Mouse (Mus musculus): ENCODE results near the gene Lclat1. TPM values are rescaled to one million over a fixed set of nuclear protein-coding genes. Genes with fewer than 3 reads are reported as not detected.
"Not testable (repeated sequence)": the region's sequence is repeated elsewhere in the genome, so short reads cannot be mapped to it uniquely, and the experiment has no call there.

Lclat1 gene
- polyA plus RNA-seq, 1 experiment = 0.46 TPM

GRCm38 (mm10) chr17:73255801-73256200 is 148.0 kb downstream of the Lclat1 start:
- peaks cover 45% of the 10 kb centered on the region for H3K4me1 ChIP-seq
- H3K27me3 ChIP-seq (replicated peaks) = peaks cover 12% of the 10 kb centered on the region
- TF ChIP-seq GATA1 (IDR thresholded peaks at IDR 0.05; ENCODE audit: borderline replicate concordance, low read length) (no peak), FLI1 (IDR thresholded peaks at IDR 0.05; ENCODE audit: low read length) (no peak)
- H3K4me3 ChIP-seq (replicated peaks) = no peak overlapping the region
- no peaks in the 10 kb centered on the region for H3K36me3 ChIP-seq (replicated peaks; ENCODE audit: low read length)
- H3K9me3 ChIP-seq = no peaks in the 10 kb centered on the region

- no peaks in the 10 kb centered on the region for H3K9me3 ChIP-seq
- H3K4me3 ChIP-seq (replicated peaks) = peak overlapping the region; percentile 46
- TF ChIP-seq GATA1 (IDR thresholded peaks at IDR 0.05; ENCODE audit: borderline replicate concordance, low read length) = no peak
- no peak for TF ChIP-seq FLI1 (IDR thresholded peaks at IDR 0.05; ENCODE audit: low read length)
- H3K36me3 ChIP-seq (replicated peaks; ENCODE audit: low read length) = no peaks in the 10 kb centered on the region
- H3K27me3 ChIP-seq (replicated peaks) = peaks cover 12% of the 10 kb centered on the region
- H3K4me1 ChIP-seq = peaks cover 29% of the 10 kb centered on the region
Observed at GRCm38 (mm10) chr17:73258620-73259019, 150.8 kb downstream of the Lclat1 start.

- H3K9me3 ChIP-seq; H3K36me3 ChIP-seq (replicated peaks; ENCODE audit: low read length); H3K4me3 ChIP-seq (replicated peaks): not testable (repeated sequence)
- H3K27me3 ChIP-seq (replicated peaks) = peaks cover 12% of the 10 kb centered on the region
- peaks cover 31% of the 10 kb centered on the region for H3K4me1 ChIP-seq
Observed at GRCm38 (mm10) chr17:73259258-73259657, 151.5 kb downstream of the Lclat1 start.

GRCm38 (mm10) chr17:73262558-73262957 is 154.8 kb downstream of the Lclat1 start:
- peaks cover 8% of the 10 kb centered on the region for H3K27me3 ChIP-seq (replicated peaks)
- no peak overlapping the region for H3K4me3 ChIP-seq (replicated peaks)
- H3K36me3 ChIP-seq (replicated peaks; ENCODE audit: low read length) = no peaks in the 10 kb centered on the region
- peaks cover 34% of the 10 kb centered on the region for H3K4me1 ChIP-seq
- peaks cover 3% of the 10 kb centered on the region; the same call in 1 of the 2 replicates for H3K9me3 ChIP-seq
- TF ChIP-seq FLI1 (IDR thresholded peaks at IDR 0.05; ENCODE audit: low read length) (no peak), GATA1 (IDR thresholded peaks at IDR 0.05; ENCODE audit: borderline replicate concordance, low read length) (no peak)

GRCm38 (mm10) chr17:73263077-73263501 is 155.3 kb downstream of the Lclat1 start:
- H3K9me3 ChIP-seq = peaks cover 8% of the 10 kb centered on the region
- H3K27me3 ChIP-seq (replicated peaks) = peaks cover 3% of the 10 kb centered on the region
- peaks cover 34% of the 10 kb centered on the region for H3K4me1 ChIP-seq
- H3K36me3 ChIP-seq (replicated peaks; ENCODE audit: low read length) = peaks cover 2% of the 10 kb centered on the region
- TF ChIP-seq GATA1 (IDR thresholded peaks at IDR 0.05; ENCODE audit: borderline replicate concordance, low read length) (no peak), FLI1 (IDR thresholded peaks at IDR 0.05; ENCODE audit: low read length) (no peak)
- peak overlapping the region; percentile 77 for H3K4me3 ChIP-seq (replicated peaks)

GRCm38 (mm10) chr17:73270871-73271796 is 163.3 kb downstream of the Lclat1 start:
- Histone ChIP-seq H3K9me3 (peaks cover 14% of the 10 kb centered on the region), H3K4me1 (peaks cover 16% of the 10 kb centered on the region), H3K27me3 (replicated peaks) (peaks cover 1% of the 10 kb centered on the region), H3K4me3 (replicated peaks) (no peak overlapping the region), H3K36me3 (replicated peaks; ENCODE audit: low read length) (peaks cover 4% of the 10 kb centered on the region)
- TF ChIP-seq FLI1 (IDR thresholded peaks at IDR 0.05; ENCODE audit: low read length) = no peak
- TF ChIP-seq GATA1 (IDR thresholded peaks at IDR 0.05; ENCODE audit: borderline replicate concordance, low read length) = no peak

- Histone ChIP-seq H3K4me1 (peaks cover 16% of the 10 kb centered on the region), H3K9me3 (peaks cover 14% of the 10 kb centered on the region), H3K36me3 (replicated peaks; ENCODE audit: low read length) (peaks cover 4% of the 10 kb centered on the region), H3K4me3 (replicated peaks) (no peak overlapping the region), H3K27me3 (replicated peaks) (peaks cover 2% of the 10 kb centered on the region)
- TF ChIP-seq FLI1 (IDR thresholded peaks at IDR 0.05; ENCODE audit: low read length) = no peak
Observed at GRCm38 (mm10) chr17:73271797-73272600, 164.2 kb downstream of the Lclat1 start.

GRCm38 (mm10) chr17:73273809-73274208 is 166.0 kb downstream of the Lclat1 start:
- H3K4me1 ChIP-seq = peaks cover 16% of the 10 kb centered on the region
- no peak for TF ChIP-seq FLI1 (IDR thresholded peaks at IDR 0.05; ENCODE audit: low read length)

GRCm38 (mm10) chr17:73275066-73275465 is 167.3 kb downstream of the Lclat1 start:
- 0 out of 2 replicates have a peak, but pooled peaks cover 3% of the 10 kb centered on the region for H3K9me3 ChIP-seq
- TF ChIP-seq FLI1 (IDR thresholded peaks at IDR 0.05; ENCODE audit: low read length) (no peak), GATA1 (IDR thresholded peaks at IDR 0.05; ENCODE audit: borderline replicate concordance, low read length) (no peak)
- H3K4me1 ChIP-seq = peaks cover 16% of the 10 kb centered on the region
- H3K4me3 ChIP-seq (replicated peaks) = no peak overlapping the region
- peaks cover 2% of the 10 kb centered on the region for H3K27me3 ChIP-seq (replicated peaks)
- H3K36me3 ChIP-seq (replicated peaks; ENCODE audit: low read length) = no peaks in the 10 kb centered on the region

More at GRCm38 (mm10) chr17:73273809-73274208, 166.0 kb downstream of the Lclat1 start:
- Histone ChIP-seq H3K36me3 (replicated peaks; ENCODE audit: low read length) (no peaks in the 10 kb centered on the region), H3K9me3 (0 out of 2 replicates have a peak, but pooled peaks cover 3% of the 10 kb centered on the region), H3K27me3 (replicated peaks) (peaks cover 2% of the 10 kb centered on the region), H3K4me3 (replicated peaks) (no peak overlapping the region)

- no peak for TF ChIP-seq GATA1 (IDR thresholded peaks at IDR 0.05; ENCODE audit: borderline replicate concordance, low read length)
- TF ChIP-seq FLI1 (IDR thresholded peaks at IDR 0.05; ENCODE audit: low read length) = no peak
- Histone ChIP-seq H3K36me3 (replicated peaks; ENCODE audit: low read length) (no peaks in the 10 kb centered on the region), H3K9me3 (0 out of 2 replicates have a peak, but pooled peaks cover 3% of the 10 kb centered on the region), H3K4me3 (replicated peaks) (no peak overlapping the region), H3K27me3 (replicated peaks) (peaks cover 7% of the 10 kb centered on the region), H3K4me1 (peaks cover 7% of the 10 kb centered on the region)
Observed at GRCm38 (mm10) chr17:73277770-73278169, 170.0 kb downstream of the Lclat1 start.

- H3K36me3 ChIP-seq (replicated peaks; ENCODE audit: low read length); H3K4me1 ChIP-seq; H3K27me3 ChIP-seq (replicated peaks); H3K4me3 ChIP-seq (replicated peaks); H3K9me3 ChIP-seq: not testable (repeated sequence)
Observed at GRCm38 (mm10) chr17:73282702-73283101, 174.9 kb downstream of the Lclat1 start.
